Mouse (Mus musculus) adrenal gland, postnatal 4 days (tissue): ENCODE results near the gene S100pbp. TPM values are rescaled to one million over a fixed set of nuclear protein-coding genes. Genes with fewer than 3 reads are reported as not detected.

ENCODE experiments used
- DNase-seq, 2 experiments: peaks; one replicate each; pipeline ENCODE4 v3.0.0; 2021 to 2022; ENCODE audit warnings: low spot score in 2 of 2, mixed read lengths in 2 of 2
- total RNA-seq, 2 experiments: library from RNA; stranded (reverse); gene quantifications; 2 replicates each; pipeline ENCODE4 v1.2.3; 2021

The S100pbp gene
- total RNA-seq, 2 experiments from 2014 or later: 42.7 to 44.7 TPM

- no peak for DNase-seq
Measured at GRCm38 (mm10) chr4:129106073-129106472, 83.5 kb downstream of the S100pbp start.

GRCm38 (mm10) chr4:129105356-129105755 lies 84.2 kb downstream of the S100pbp start, which contains the start of gene Tmem54:
Tmem54 (plus strand) TSS chr4:129105548.
- DNase-seq: no peak

GRCm38 (mm10) chr4:129102133-129102829 lies 87.2 kb downstream of the S100pbp start:
- DNase-seq: no peak

Other genes with a start within 250 kb of the S100pbp start
- gene Azin2, start 227.3 kb downstream of the S100pbp start, total RNA-seq: 10 to 100 TPM; 54.8 to 61.1 TPM
- gene Ak2, start 197.8 kb downstream of the S100pbp start, total RNA-seq: 100 to 1,000 TPM; 144 to 163 TPM
- gene Rnf19b, start 131.5 kb downstream of the S100pbp start, total RNA-seq: 10 to 100 TPM; 23.1 to 24.6 TPM
- 1 to 10 TPM in 1 of 2 experiments, not detected in 1; 1.1 TPM for gene Tmem54, start 84.2 kb downstream of the S100pbp start, total RNA-seq
- 1 to 10 TPM; 7.1 to 9.4 TPM for gene Hpca, start 67.7 kb downstream of the S100pbp start, total RNA-seq
- gene Fndc5, start 52.7 kb downstream of the S100pbp start, total RNA-seq: 10 to 100 TPM; 13.0 to 13.2 TPM
- 10 to 100 TPM; 79.5 to 80.4 TPM for gene Yars, start within 50 bp of the S100pbp start, total RNA-seq
- gene C77080, start 71.7 kb upstream of the S100pbp start, total RNA-seq: 10 to 100 TPM; 15.7 to 21.0 TPM
- gene Sync, start 97.9 kb upstream of the S100pbp start, total RNA-seq: 1 to 10 TPM; 3.8 to 4.4 TPM
- 100 to 1,000 TPM; 188 to 206 TPM for gene Rbbp4, start 145.6 kb upstream of the S100pbp start, total RNA-seq
- 10 to 100 TPM; 51.1 to 52.2 TPM for gene Zbtb8os, start 146.0 kb upstream of the S100pbp start, total RNA-seq
- 10 to 100 TPM; 12.2 to 14.0 TPM for gene Zbtb8a, start 188.4 kb upstream of the S100pbp start, total RNA-seq